Mouse (Mus musculus): ENCODE data around the gene Vmn1r169.
"Not testable (repeated sequence)": the region's sequence is repeated elsewhere in the genome, so short reads cannot be mapped to it uniquely, and the experiment has no call there.

Gene Vmn1r169

DNA sequence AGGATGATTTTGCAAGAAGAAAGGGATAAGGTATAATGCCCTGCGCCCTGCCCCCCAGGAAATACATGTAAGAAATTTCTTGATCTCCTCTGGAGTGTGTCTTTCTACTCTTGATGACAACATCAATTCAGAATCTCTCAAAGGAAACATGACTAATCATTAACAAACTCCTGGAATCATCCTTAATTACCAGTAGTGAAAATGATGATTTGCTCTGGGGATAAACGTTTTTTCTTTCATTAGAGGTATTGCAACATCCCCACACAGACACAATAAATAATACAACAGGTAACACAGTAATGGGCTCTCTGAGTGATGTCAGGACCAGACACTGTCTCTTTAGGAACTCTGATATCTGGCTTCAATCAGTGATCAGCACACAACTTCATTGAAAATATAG lies at the start of gene Vmn1r169:
Gene Vmn1r169 (plus strand): TSS at position 301 of the 400 bp plus-strand sequence.
- DNase-seq (ENCODE audit: low spot score in 2 of 2) = not testable (repeated sequence)

DNA sequence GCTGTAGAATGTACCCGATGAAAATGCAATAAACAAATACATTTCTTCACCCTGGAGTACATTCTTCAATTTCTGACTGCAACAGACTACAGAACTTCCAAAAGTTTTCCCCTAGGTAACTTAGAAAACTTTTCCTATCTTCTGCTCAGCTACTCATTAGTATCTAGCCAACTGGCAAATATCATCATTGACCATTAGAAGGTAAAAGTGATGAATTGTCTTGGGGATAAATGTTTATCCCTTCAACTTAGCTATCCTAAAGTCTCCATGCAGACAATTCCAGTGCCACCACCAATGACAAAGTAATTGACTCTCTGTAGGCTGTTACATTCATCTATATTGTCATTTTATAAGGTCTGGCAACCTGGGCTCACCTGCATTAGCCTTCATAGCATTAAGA lies 35.9 kb upstream of the Vmn1r169 start, which contains the start of gene Vmn1r168:
Gene Vmn1r168 (plus strand): TSS at position 301 of the 400 bp plus-strand sequence.
- not testable (repeated sequence) for DNase-seq (ENCODE audit: low spot score in 2 of 2)

DNA sequence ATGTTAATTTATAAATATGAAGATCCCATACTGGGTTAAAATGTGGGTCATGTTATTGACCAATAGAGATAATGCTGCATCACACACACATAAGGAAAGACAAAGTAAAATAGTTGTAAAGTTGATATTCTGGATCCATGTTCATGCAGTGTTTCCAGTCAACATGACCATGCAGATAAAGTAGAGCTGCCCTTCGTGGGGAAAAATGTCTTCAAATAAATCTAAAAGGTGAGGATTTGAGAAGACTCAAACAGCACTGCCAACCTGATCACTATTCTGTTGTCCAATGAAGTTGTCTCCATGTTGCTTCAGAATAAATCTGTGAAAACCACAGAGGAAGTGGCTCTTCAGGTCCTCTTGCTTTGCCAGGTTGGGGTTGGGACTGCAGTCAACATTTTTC lies 30.5 kb downstream of the Vmn1r169 start, which contains the start of gene Vmn1r170:
Gene Vmn1r170 (plus strand): TSS at position 301 of the 400 bp plus-strand sequence.
- not testable (repeated sequence) for DNase-seq (ENCODE audit: low spot score in 2 of 2)

All from heart, adult 9 months (tissue).